Mouse (Mus musculus): ENCODE measurements at regions not wholly inside any gene's neighbourhood (a gene's known extent, or its start where the extent isn't known, plus 50 kb on each side); places are given as distances from the start of the nearest gene placed in this dataset.
A peak's percentile ranks its signal among the peaks of the same experiment; 100 is the strongest.
"Not testable (repeated sequence)": the region's sequence is repeated elsewhere in the genome, so short reads cannot be mapped to it uniquely, and the experiment has no call there.

DNA sequence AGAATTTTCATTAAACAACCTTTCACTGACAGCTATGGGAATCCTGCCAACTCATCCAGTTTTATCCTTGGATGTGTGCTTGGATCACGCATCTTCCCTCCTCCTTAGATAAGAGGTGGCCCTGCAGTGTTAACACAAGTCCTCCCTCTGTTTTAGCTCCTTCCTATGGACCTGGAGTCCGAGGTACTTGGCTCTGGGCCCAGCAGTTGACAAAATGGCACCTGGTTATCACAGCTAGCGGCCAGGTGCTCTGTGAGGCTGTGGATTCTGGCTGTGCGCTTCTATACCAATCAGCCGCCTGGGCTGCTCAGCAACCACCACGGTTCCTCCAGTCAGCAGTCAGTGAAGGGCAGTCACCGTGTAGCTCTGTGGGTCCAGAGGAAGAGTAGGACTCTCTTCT lies 157.4 kb downstream of the Prdm2 start:
- peak; percentile 39 to 46 for DNase-seq

DNA sequence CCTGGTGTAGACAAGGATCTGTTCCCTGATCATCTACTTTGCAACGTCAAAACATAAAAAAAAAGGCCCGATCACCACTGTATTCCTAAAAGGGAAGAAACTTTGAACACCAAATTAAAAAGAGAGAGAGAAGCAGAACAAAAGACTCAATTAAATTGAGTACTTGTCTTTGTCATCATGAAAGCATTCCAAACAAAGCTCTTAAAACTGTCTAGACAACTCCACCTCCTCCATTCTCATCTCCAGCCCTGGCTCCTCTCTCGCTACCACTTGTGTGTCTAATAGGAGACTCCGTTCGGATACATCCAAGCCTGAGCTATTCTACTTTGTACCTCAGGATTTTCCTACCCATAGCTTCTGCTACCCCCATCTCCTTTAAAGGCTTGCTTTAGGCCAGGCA lies 159.8 kb downstream of the Prdm2 start:
- no peak for DNase-seq

DNA sequence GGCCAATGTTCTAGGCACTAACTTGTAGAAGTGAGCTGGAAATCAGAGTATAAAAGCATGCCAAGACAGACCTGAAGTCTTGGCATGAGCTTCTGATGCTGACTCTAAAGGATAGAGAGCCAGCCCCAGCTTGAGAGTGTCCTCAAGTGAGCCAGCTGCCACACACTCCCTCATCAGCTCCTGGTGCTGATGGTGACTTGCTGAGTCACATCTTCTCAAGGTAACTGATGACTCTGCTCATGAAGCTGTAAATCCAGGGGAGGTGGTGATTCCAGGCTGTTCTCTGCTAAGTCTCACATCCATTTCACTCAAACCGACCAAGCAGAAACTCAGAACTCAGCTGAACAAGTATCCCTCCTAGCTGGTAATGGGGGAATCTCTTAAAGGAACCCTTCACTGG lies 161.6 kb downstream of the Prdm2 start:
- no peak for DNase-seq

DNA sequence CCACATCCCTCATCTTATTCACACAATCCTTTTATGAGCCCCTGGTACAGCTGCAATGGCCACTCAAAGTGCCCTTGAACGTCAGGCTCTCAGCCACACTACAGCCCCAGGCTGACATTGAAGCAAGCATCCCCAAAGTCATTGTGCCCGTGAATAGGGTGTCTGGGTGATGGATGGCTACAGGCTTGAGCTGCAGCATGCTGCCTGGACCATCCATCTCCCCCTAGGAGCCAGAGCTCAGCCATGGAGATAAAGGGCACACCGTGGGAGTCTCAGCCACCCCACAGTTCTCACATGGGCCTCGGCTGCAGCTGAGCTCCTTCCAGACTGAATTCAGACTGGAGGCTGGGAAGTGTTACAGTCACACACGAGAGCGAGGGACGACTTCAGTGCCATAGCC lies 167.6 kb downstream of the Prdm2 start:
- DNase-seq = no peak

DNA sequence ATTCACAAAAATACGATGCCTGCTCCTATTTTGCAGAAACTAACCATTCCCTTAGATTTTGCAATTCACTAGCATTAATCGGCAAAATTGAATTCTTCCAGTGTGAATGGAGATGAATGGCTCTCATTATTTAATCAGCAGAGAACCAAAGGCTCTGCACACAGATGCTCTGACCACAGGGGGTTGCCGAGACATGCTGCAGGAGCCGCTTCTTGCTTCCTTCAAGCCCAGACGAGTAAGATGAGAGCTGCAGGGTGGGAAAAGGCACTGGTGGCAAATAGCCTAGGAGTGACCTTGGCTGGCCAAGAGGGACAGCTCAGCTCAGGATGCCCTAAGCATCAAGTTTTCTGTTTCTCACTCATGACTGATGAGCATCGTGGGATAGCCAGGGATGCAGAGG lies 170.0 kb downstream of the Prdm2 start:
- peak; percentile 75 to 76 for DNase-seq

DNA sequence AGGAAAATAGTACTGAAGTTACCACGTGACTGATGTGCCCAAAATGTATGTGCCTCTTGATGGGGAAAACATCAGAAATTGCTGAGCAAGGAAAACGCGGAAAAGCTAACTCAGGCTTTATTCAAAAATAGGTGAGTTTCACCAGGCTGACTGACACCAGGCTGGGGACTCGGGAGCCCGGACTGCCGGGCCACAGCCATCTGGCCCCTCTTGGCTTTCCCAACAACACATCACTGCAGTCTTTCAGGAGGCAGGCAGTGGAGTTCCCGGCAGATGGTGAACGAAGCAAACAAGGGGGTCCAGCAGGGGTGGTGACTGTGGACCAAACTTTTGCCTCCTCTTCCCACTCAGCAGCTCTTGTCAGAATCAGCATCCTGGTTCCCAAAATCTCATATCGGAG lies 174.2 kb downstream of the Prdm2 start:
- DNase-seq = peak; percentile 11 to 23

DNA sequence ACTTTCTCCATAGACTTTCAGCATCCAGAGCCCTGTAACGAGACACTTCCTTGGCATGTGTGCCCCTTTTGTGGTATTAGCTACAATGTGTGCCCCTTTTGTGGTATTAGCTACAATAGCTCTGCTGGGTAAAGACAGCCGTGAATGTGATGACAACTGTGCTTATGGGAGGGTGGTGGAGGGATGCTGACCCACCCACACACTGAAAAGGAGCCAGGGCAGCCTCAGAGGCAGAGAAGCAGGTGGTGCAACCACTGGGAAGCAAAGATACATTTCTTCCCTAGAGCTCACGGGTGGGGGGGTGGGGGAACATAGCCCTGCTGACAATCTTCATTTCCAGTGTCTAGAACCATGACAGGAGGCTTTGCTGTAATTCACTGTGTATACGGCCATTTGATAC lies 176.1 kb downstream of the Prdm2 start:
- no peak for DNase-seq

DNA sequence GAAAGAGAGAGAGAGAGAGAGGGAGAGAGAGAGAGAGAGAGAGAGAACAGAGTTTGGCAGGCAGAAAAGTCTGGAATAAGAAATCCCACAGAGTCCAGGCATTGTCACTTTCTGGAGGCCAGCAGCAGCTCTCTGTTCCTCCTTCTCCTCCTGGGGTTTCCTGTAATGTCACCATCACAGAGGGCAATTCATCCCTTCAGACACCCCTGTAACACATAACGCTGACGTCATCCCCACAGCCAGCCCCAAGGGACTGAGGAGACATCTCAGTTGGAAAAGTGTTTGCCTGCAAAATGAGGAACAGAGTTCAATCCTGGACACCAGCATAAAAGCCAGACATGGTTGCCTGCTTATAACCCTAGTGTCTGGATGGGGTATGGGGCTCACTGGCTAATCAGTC lies 177.7 kb downstream of the Prdm2 start:
- DNase-seq = not testable (repeated sequence)

DNA sequence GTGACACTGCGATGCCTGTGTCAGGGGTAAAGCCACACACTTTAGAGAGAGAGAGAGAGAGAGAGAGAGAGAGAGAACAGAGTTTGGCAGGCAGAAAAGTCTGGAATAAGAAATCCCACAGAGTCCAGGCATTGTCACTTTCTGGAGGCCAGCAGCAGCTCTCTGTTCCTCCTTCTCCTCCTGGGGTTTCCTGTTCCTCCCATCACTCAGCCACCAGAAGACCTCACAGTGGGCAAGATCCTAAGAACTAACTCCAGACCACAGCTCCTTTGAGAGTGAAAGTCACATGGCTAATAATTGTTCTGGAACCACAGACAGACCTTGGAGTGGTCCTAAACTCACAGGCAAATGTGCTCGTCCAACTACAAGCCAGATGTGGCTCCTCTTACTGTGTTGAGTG lies 178.5 kb downstream of the Prdm2 start:
- not testable (repeated sequence) for DNase-seq

DNA sequence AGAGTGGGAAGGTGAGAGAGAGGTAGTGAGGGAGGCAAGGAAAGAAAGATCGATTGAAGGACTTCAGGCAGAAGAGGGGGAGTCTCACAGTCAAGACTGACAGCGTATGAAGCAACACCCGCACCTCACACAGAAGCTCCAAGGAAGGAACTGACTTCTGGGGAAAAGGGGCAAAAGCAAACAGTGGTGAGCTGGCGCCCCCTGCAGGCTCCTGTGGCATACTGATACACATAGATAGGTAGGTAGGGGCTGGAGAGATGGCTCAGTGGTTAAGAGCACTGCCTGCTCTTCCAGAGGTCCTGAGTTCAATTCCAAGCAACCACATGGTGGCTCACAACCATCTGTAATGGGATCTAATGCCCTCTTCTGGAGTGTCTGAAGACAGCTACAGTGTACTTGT lies 183.0 kb downstream of the Prdm2 start:
- DNase-seq = not testable (repeated sequence)

DNA sequence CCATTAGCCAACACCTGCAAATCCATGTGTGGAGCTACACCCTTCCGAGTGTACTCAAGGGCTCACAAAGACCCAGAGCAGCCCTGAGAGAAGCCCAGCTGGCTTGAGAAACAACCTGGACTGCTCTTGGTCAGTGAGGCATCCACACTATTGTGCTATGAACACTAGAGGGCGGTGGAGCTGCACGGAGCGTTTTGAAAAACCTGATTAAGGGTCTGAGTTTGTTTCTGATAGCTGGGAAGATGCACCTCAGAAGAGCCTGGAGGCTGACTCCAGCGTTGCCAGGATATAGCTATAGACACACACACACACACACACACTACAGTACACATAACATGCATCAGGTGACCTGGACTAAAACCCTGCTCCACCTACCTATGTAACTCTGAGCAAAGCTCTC lies 185.5 kb downstream of the Prdm2 start:
- DNase-seq = peak; percentile 58 to 70

DNA sequence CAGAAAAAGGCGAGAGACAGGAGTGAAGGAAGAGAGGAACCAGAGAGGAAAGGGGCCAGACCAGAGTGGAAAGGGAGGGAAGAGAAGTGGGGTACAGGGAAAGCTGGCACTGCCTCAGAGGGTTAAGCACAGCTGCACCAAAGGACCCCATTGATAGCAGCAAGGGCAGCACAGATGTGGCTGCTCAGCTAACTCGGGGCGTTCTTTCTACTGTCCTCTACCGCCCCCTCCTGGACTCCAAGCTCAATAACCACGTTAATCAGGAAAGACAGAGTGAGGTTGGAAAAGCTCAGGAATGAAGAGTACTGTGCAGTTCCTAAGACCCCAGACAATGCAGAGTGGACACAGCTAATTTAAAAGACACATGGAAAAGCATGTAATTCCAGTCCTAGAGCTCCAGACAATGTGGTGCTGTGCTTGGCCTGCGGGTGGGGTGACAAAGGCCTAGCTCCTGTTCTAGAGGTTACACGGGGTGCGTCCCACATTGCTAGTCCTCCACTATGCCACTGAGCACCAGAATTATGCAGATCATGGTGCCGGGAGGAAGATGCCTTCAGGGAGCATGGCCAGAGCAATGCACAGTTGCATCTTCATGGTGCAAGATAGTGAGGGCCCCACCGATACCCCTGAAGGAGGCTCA lies 191.4 kb downstream of the Prdm2 start:
- DNase-seq = peak; percentile 69 to 74

DNA sequence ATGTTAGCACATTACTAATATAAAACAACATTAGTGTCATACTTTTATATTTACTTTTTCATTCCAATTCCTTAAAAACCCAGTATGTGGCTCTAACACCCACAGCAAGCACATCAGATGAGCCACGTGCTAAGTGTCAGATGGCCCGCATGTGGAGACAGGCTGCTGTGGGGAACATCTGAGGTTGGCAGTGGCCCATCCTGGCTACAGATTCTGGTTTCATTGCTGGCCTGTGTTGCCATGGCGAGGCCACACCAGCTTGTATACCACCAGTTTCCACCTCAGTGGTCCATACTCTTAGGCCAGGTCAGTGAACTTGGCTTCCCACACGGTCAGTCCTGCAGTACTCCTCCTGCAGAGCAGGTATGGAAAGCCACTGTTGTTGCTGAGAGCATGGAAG lies 192.1 kb downstream of the Prdm2 start:
- DNase-seq = no peak

DNA sequence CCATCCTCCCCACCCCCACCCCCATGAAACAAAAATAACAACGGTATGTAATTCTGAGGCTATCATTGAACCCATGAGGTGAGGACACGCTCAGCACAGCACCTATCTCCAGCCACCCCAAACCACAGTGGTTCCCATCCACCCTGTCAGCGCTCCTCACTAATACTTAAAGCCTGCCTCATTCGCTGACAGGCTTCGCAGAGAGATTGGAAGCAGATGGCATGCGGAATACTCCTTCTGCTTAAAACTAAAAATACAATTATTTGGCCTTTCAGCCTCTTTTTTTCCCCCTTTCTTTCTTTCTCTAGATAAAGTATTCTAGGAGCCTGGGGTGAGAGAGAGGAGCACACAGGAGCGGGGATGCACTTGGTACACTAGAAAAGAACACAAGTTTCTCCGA lies 199.9 kb downstream of the Prdm2 start:
- no peak for DNase-seq

DNA sequence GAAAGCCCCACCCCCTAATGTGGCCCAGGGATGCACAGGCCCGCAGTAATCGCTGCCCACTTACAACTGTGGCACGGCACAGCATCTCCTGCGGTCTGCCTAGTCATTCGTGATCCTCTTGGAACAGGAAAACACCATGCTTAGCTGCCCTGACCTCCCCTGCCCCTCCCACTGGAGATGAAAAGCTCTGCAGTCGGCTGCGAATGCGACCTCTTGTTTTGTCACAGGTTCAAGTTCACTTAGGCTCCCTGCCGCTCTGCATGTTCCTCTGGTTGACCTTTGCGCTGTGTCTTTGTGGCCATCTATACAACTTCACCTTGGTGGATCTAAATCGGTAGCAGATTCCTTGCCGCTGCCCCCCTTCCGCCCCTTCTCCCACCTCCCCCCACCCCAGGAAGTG lies 210.8 kb downstream of the Prdm2 start:
- DNase-seq = no peak

DNA sequence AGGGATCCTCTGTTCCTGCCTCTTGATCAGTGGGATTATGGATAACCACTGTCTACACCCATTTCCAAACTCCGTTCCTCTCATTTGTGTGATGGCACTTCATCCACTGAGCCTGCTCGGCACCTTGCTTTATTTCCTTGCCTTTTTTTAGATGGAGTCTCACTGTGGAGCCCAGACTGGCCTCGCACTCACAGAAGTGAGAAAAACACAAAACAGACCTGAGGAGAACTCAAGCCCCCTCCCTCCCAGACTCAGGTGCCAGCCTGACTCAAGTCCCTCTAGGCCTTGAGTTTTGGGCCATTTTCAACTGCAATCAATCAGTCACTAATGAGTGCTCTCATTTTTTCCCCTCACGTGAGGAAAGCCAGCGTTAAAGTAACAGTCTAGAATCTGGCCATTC lies 211.3 kb downstream of the Prdm2 start:
- DNase-seq = no peak

DNA sequence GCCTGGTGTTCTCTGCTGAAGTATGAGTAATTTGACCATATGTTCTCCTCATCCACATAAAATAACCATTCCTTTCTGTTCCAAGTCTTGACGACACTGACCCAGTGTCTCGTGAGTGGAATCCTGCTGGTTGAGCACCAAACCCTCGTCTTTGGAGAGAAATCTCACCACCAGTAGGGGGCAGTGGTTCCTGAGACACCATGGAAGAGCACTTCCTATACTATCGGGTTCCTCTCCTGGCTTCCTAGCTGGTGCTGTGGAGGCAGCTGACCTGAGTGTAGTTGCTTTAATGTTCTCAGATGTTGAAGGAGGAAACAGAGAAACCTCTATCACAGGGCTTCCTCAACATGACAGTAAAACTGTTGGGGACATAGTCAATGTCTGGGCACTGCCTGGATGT lies 216.4 kb downstream of the Prdm2 start:
- DNase-seq = peak; percentile 5 to 7

DNA sequence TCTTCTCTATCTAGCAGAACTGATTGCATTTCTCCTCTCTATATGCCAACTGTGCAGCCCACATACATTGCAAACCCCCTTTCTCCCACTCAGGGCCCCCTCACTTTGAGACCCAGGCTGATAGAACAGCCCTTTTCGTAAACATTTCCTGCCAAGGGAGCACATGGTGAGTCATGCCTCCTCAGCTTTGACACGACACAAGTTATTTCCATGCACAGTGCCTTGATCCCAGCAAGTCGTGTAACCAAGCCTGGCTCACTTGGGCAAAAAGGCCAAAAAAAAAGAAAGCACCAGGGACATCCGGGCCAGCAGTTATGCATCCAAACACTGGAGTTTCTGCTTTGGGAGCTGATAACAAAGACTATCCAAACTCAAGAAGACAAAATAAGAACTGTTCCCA lies 221.4 kb downstream of the Prdm2 start:
- no peak for DNase-seq

DNA sequence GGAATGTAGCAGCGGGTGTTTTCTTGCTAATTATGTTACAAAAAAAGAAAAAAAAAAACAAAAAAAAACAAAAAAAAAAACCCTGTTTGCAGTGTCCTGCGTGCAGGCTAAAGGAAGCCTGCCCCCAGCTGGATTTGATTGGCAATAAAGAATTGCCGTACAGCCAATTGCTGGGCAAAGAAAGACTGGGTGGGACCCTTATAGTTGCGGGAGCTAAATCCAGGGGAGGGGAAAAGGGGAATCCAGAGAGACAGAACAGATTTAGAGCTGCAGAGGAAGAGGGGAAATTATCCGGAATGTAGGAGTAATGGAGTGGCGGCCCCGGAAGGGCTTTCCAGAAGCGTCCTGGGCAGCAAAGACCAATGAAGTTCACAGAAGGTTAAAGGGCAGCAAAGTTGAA lies 223.6 kb downstream of the Prdm2 start:
- no peak for DNase-seq

DNA sequence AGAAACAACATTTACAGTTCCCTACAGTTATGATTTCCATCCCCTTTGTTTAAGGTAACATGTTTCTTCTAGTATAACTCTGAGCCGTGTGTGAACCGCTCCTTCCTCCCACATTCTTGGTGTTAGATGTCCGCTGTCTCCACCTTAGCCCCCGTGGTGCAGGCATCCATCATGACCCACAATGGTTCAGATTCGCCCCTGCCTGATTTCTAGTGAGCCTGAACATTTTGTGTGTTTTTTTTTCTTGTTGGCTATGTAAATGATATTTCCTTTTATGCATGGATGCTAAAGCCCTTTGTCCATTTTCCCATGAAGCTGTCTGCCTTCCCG lies 229.5 kb downstream of the Prdm2 start:
- DNase-seq = no peak

DNA sequence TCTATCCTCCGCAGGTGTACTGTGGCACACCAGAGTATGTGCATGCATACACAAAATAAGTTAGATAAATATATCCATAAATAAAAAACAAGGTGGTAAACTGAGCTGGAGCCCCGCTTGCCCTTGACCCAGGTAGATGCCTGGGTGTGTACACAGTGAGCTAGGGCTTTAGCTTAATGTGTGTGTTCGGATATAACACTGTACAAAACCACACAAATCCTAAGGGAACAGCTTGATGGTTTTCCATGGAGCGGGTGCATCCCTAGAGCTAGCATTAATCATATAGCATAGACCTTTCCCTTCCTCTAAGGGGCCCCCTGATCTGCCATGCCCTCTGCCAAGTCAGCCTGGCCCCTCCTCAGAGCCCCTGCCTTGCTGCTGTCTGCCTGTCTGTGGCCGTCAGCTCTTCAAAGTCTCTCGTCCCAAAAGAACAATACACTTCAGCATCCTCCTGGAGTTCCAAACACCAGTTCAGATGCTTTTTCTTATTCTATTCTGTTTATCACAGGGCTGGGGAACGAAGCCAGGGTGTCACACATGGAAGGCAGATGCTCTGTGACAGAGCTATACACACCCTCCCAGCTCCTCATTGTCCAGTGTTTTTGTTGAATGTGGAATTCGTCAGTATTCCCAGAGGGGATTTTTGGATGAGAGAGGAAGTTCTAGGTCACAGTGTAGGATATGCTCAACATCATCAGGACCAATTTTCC lies 230.1 kb downstream of the Prdm2 start:
- no peak for DNase-seq

DNA sequence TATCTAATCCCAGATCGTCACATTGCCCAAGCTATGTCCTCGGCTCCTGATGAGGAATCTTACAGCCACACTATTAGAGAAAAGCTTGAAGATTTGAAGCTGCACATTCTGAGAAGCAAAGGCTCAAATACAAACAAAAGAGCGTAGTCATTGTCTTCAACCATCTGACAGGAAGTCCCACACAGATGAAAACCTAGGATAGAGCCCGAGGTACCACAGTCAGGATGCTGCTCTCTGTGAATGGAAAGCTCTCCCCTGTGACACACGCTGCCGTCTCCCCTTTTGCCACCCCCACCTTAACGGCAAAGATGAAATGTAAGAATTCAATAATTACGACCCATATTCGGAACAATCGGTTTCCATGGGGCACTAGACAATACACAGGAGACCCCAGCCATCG lies 237.2 kb downstream of the Prdm2 start:
- no peak for DNase-seq

DNA sequence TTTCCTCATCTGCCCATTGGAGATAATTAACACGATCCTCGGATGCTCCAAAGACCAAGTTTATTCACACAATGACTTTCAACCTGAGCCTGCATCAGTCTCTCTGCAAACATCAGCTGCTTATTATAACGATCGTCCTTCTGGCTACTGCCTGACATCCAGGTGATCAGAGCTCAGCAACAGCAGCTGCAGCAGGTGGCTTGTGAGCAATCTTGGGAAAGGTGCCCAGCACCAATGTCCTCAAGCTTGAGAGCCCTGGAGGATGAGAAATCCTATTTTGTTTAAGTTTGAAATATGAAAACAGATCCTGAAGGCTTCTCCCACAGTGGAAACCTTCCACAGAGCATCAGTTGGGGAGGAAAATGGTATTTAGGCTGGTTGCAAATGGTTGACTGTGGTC lies 242.8 kb downstream of the Prdm2 start:
- peak; percentile 23 to 35 for DNase-seq

DNA sequence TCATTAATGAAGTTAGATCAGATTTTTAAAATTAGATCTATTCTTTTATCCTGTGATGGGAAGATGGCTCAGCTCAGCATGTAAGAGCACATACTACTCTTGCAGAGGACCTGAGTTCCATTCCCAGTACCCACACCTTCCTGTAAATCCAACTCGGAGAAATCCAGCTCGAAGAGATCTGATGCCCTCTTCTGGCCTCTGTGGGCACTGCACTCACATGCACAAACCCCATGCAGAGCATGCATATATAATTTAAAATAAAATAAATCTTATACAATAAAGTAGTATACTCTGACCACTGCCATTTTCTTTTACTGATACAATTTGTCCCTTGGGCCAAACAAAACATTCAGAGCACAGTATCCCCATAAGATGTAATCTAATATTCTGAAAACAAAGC lies 245.2 kb downstream of the Prdm2 start:
- DNase-seq = no peak

DNA sequence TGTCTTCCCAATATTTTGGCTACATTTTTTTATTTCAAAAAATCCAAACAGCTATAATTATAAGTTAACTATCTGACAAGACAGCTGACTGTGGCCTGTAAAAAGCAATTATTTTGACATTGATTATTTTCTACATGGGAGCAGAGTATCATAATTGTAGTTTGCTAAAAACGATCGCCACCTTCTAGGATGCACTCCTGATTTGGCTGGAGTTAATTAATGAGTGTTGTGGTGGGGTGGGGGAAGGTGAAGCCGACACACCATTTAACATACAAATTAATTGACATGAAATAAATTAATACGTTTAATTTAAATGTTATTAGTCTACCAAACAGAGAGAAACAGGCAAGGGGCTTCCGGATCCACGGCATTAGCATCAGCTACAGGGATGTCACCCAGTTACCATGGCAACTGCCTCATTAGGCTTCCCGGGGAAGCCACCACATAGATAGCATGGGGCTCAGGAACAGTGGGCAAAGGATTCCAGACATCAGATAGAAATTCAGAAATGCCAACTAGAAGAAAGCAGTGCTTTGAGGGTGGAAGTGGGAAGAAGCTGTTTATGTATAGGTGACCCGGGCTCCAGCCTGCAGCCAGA lies 255.9 kb downstream of the Prdm2 start:
- no peak for DNase-seq

Measured in cerebellum, postnatal 36 days (tissue).